Mouse (Mus musculus): Measurements from ENCODE around the gene Gmppa. TPM values are rescaled to one million over a fixed set of nuclear protein-coding genes. Genes with fewer than 3 reads are reported as not detected.

The Gmppa gene
- total and polyA plus RNA-seq, 2 experiments from 2014 or later = 64.9 to 68.3 TPM

DNA sequence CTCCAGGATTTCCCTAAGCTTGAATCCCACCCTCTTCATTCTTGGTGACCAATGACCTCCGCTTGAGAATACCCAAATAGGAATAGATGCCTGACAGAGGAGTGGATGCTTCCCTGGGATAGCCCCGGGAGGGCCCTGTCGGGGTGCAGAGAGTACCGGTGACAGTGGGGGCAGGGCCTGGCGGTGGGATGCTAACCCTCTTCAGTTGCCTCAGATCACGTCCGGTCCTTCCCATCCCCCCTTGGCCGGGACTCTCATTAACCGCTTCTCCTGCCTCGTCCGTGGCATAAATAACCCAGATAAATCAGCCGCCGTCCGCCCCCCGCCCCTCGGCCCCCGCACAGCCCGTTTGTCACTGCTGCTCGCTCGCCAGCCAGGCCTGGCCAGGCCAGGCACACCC, 10.9 kb downstream of the Gmppa start:
- no peak for TF ChIP-seq CTCF (IDR thresholded peaks at IDR 0.05; ENCODE audit: low read depth)
- Histone ChIP-seq H3K4me3 (ENCODE audit: low read depth, low read length) (no peak overlapping the region), H3K27ac (ENCODE audit: low read depth, low read length) (no peak overlapping the region), H3K4me2 (ENCODE audit: low read depth) (no peak overlapping the region), H3K9ac (no peak overlapping the region), H3K27me3 (ENCODE audit: insufficient read depth, low read length) (peaks cover 41% of the 10 kb centered on the region), H3K9me3 (ENCODE audit: low read length) (no peaks in the 10 kb centered on the region), H3K36me3 (ENCODE audit: insufficient read depth) (0 out of 2 replicates have a peak, but pooled peaks cover 7% of the 10 kb centered on the region), H3K4me1 (ENCODE audit: insufficient read depth) (peaks cover 26% of the 10 kb centered on the region)
- no peak for ATAC-seq
- WGBS = 6% methylated on average over 18 of the region's 20 CpGs
- no peak for DNase-seq

DNA sequence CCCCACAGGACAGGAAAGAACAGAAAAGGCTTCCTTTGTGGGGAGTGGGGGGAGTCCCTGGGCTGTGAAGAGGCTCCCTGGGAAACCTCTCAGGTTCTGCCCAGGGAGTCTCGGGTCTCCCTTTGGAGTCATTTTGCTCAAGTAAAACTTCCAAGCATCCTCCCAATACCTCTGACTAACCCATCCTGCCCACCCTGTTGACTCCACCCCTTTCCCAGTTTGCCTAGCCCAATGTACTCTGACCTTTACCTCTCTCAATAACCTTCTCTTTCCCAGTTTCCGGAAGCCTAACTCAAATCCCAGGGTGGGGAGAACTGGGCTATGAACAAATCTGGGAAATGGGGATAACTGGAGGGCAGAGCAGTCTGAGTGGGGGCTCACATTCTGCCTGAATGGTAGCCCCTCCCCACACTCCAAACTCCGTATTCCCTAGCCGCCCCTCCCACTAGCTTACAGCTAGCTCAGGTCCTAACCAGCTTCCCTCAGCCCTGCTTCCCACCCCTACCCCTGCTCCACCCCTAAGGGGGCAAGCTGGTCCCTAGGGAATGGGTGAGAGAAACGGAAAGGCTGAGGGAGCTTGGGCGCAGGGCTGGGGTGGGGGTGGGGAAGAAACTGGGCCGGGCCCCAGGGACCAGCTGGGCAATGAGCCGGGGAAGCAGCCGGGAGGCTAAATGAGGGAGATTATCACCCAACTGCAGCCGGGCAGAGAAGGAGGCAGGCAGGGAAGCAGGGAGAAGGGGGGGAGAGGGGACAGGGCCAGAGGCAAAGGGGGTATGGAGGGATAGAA, 11.7 kb downstream of the Gmppa start:
- H3K4me1 ChIP-seq (ENCODE audit: insufficient read depth) = peaks cover 26% of the 10 kb centered on the region
- 0 out of 2 replicates have a peak, but pooled peaks cover 4% of the 10 kb centered on the region for H3K36me3 ChIP-seq (ENCODE audit: insufficient read depth)
- peak overlapping the region; percentile 29 for H3K4me2 ChIP-seq (ENCODE audit: low read depth)
- no peaks in the 10 kb centered on the region for H3K9me3 ChIP-seq (ENCODE audit: low read length)
- H3K4me3 ChIP-seq (ENCODE audit: low read depth, low read length) = no peak overlapping the region
- DNase-seq = peak; percentile 71
- whole genome bisulfite sequencing = 8% methylated on average over 10 of the region's 10 CpGs
- peaks cover 41% of the 10 kb centered on the region for H3K27me3 ChIP-seq (ENCODE audit: insufficient read depth, low read length)
- TF ChIP-seq CTCF (IDR thresholded peaks at IDR 0.05; ENCODE audit: low read depth) = no peak
- no peak overlapping the region for H3K9ac ChIP-seq
- no peak overlapping the region for H3K27ac ChIP-seq (ENCODE audit: low read depth, low read length)
- peak; percentile 20 for ATAC-seq

DNA sequence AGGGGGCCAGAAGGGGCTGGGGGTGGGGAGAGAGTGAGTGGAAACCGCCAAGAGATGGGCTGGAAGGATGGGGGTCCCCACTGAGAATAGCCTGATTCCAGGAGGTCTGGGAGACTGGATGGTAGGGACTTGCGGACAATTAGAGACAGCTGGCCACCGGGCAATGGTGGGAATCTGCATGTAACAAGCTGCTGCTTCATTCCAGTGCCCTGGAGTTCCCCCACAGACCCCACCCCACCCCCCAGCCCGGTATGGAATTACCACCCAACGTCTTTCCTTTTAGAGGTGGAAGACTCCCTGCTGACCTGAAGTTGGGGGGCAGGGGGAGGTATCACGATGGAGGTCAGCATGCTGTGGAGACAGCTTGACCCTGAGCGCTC, 12.3 kb downstream of the Gmppa start:
- peaks cover 41% of the 10 kb centered on the region for H3K27me3 ChIP-seq (ENCODE audit: insufficient read depth, low read length)
- no peak overlapping the region for H3K27ac ChIP-seq (ENCODE audit: low read depth, low read length)
- no peaks in the 10 kb centered on the region for H3K36me3 ChIP-seq (ENCODE audit: insufficient read depth)
- no peak for DNase-seq
- no peak for TF ChIP-seq CTCF (IDR thresholded peaks at IDR 0.05; ENCODE audit: low read depth)
- H3K9me3 ChIP-seq (ENCODE audit: low read length) = no peaks in the 10 kb centered on the region
- peak overlapping the region; percentile 29 for H3K4me2 ChIP-seq (ENCODE audit: low read depth)
- H3K9ac ChIP-seq = no peak overlapping the region
- H3K4me3 ChIP-seq (ENCODE audit: low read depth, low read length) = no peak overlapping the region
- peaks cover 26% of the 10 kb centered on the region for H3K4me1 ChIP-seq (ENCODE audit: insufficient read depth)
- no peak for ATAC-seq
- WGBS = under 1% methylated on average over 7 of the region's 7 CpGs

DNA sequence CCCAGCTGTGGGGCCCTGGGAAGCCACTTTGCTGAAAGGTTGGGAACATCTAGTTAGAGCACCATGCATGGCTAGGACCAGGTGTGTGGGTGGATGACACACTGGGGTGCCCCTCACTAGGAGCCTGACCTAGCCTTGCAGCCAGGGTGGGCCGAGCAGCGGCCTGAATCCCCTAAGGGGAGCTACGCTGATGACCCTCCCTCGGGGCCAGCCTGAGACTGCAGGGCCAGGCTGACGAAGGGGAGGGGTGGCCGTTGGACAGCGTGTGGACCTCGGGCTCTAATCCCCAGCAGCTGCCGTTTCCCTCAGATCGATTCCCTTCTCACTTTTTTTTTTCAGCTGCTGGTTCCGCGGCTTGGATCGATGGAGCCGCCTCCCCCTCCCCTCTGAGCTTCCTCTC, 13.2 kb downstream of the Gmppa start:
- DNase-seq (no peak), ATAC-seq (no peak)
- 2% methylated on average over 13 of the region's 14 CpGs for WGBS
- Histone ChIP-seq H3K9me3 (ENCODE audit: low read length) (no peaks in the 10 kb centered on the region), H3K4me2 (ENCODE audit: low read depth) (0 out of 2 replicates have a peak overlapping the region, but pooled peaks have one; percentile 3), H3K36me3 (ENCODE audit: insufficient read depth) (no peaks in the 10 kb centered on the region), H3K4me1 (ENCODE audit: insufficient read depth) (peaks cover 26% of the 10 kb centered on the region), H3K27me3 (ENCODE audit: insufficient read depth, low read length) (peaks cover 41% of the 10 kb centered on the region), H3K27ac (ENCODE audit: low read depth, low read length) (no peak overlapping the region), H3K4me3 (ENCODE audit: low read depth, low read length) (no peak overlapping the region; the same call in 1 of the 2 replicates), H3K9ac (no peak overlapping the region)
- no peak for TF ChIP-seq CTCF (IDR thresholded peaks at IDR 0.05; ENCODE audit: low read depth)

DNA sequence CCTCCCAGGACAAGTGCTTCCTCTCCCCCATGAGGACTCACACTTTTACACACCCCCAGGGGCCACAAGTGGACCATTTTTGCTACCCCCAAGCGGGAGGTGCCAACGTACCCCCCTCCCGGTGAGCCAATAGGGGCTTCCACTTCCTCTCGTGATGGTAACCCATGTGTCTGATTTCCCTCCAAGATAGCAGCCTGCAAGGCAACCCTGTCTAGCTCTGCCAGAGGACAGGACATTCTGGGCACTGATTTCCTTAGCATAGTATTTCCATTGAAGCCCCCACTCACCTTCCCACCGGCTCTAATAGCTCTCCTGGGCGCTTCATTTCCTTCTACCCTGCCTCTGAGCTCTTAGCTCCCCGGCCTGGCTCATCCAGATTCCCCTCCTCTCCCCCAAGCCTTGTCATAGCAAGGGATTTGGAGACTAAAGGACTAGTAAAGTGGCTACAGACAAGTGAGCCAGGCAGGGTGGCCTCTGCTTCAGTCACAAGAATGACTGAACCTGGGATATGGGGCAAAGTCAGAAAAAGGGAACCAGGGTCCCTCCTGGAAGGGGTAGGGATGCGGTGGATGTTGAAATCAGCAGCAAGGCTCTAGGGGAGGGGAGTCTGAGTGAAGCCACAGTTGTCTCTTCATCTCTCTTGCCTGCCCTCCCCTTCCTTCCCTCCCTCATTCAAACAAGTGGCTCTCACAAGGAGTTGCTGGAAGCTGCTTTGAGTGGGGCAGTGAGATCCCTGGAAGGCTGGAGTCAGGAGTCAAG, 13.8 kb downstream of the Gmppa start:
- ATAC-seq (no peak), DNase-seq (no peak)
- Histone ChIP-seq H3K9ac (no peak overlapping the region), H3K9me3 (ENCODE audit: low read length) (no peaks in the 10 kb centered on the region), H3K4me1 (ENCODE audit: insufficient read depth) (peaks cover 20% of the 10 kb centered on the region), H3K27me3 (ENCODE audit: insufficient read depth, low read length) (peaks cover 41% of the 10 kb centered on the region), H3K4me2 (ENCODE audit: low read depth) (peak overlapping the region; percentile 58), H3K27ac (ENCODE audit: low read depth, low read length) (no peak overlapping the region), H3K4me3 (ENCODE audit: low read depth, low read length) (peak overlapping the region; percentile 32), H3K36me3 (ENCODE audit: insufficient read depth) (no peaks in the 10 kb centered on the region)
- 10% methylated on average over 8 of the region's 8 CpGs for WGBS
- no peak for TF ChIP-seq CTCF (IDR thresholded peaks at IDR 0.05; ENCODE audit: low read depth)

DNA sequence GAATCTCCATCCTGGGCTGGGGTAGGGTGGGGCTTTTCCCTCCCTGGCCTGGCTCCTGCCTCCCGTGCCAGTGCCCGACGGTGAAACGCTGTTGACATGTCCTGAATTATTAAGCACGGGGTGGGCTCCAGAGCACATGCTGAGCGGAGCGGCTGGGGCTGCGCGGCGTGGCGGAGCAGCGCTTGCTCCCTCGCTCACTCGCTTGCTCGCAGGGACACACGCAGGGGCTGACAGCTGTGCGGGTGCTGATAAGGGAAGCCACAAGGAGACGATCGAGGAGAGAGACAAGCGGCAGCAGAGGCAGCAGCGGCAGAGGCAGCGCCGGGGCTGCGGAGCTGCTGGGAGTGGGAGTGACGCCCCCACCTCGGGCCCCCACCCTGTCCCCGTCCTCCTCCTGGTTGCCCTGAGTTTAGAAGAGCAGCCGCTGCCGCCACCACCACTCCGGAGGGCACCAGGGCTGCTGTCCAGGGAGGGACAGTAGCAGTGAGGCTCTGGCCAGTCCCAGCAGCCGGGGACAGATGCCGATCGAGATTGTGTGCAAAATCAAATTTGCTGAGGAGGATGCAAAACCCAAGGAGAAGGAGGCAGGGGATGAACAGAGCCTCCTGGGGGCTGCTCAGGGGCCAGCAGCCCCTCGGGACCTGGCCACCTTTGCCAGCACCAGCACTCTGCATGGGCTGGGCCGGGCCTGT, 14.7 kb downstream of the Gmppa start, which contains the start of gene Asic4:
Asic4 (plus strand) TSS at position 123 of the 692 bp plus-strand sequence.
- no peaks in the 10 kb centered on the region for H3K9me3 ChIP-seq (ENCODE audit: low read length)
- H3K4me2 ChIP-seq (ENCODE audit: low read depth) = peak within 1 kb of the TSS; percentile 58
- H3K27me3 ChIP-seq (ENCODE audit: insufficient read depth, low read length) = peaks cover 41% of the 10 kb centered on the region
- ATAC-seq = peak; percentile 38; the same call in 1 of the 2 replicates
- no peaks in the 10 kb centered on the region for H3K36me3 ChIP-seq (ENCODE audit: insufficient read depth)
- peak within 1 kb of the TSS; percentile 35; the same call in 1 of the 2 replicates for H3K27ac ChIP-seq (ENCODE audit: low read depth, low read length)
- H3K4me3 ChIP-seq (ENCODE audit: low read depth, low read length) = peak within 1 kb of the TSS; percentile 32
- TF ChIP-seq CTCF (IDR thresholded peaks at IDR 0.05; ENCODE audit: low read depth) = no peak
- peak within 1 kb of the TSS; percentile 52 for H3K9ac ChIP-seq
- H3K4me1 ChIP-seq (ENCODE audit: insufficient read depth) = peaks cover 12% of the 10 kb centered on the region
- WGBS = 6% methylated on average over 34 of the region's 35 CpGs
- peak; percentile 58 for DNase-seq
